8 mouse cellular contexts compared by ENCODE assay signal in the genomic region with DNA sequence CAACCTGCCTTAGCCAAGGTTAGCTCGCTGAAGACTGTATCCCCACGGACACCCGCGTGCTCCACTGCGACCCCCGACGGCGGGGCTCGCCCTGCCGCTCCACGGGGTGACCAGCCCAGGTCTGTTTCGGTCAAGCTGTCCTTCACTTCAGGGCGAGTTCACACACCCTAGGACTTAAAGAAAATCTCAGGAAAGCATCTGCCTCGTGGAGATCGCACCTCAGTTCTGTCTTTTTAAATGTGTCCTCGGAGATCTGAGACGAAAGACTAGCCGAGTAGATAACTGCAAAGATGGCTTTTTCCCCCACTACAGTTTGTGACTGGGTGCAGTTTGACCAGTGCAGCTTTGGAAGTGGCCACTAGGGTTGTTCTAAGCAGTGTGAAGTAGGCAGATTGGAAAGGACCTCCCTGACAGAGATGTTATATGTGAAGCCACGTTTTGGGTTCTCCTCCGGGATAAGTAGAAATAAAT. TPM values are rescaled to one million over a fixed set of nuclear protein-coding genes. Genes with fewer than 3 reads are reported as not detected.
DNase-seq lines count a peak whose midpoint lies in the region; ATAC-seq and TF ChIP-seq lines count a peak whose summit lies in the region.

No protein-coding gene starts in this region.

- H3K27ac ChIP-seq in bone marrow, adult 2 months (ENCODE audit: control insufficient read depth, insufficient read depth, low read depth, low read length, poor library complexity): no peak overlapping the region
- peak overlapping the region; percentile 87 for H3K27ac ChIP-seq in forebrain, embryonic 10.5 days
- H3K27ac ChIP-seq in heart, embryonic 14.5 days (replicated peaks in 1 of 2; ENCODE audit: control insufficient read depth in 1 of 2, insufficient read depth in 1 of 2, low read depth in 2 of 2, low read length in 2 of 2): 0 out of 4 replicates have a peak overlapping the region, but pooled peaks of 1 of the 2 experiments have one; percentile 66
- H3K27ac ChIP-seq in kidney, postnatal 0 days: peak overlapping the region; percentile 47; the same call in 1 of the 2 replicates
- peak overlapping the region; percentile 25; the same call in 1 of the 2 replicates for H3K27ac ChIP-seq in liver, adult 2 months (replicated peaks; ENCODE audit: insufficient read depth, low read depth, low read length)

- peak overlapping the region; percentile 67 for H3K4me2 ChIP-seq in heart, embryonic 14.5 days (ENCODE audit: low read length)
- peak overlapping the region; percentile 86 for H3K4me2 ChIP-seq in kidney, postnatal 0 days (ENCODE audit: low read length)

- no peak for TF ChIP-seq CTCF in bone marrow, adult 2 months (IDR thresholded peaks at IDR 0.05; ENCODE audit: control insufficient read depth, insufficient read depth, low read length)
- peak; percentile 68 for TF ChIP-seq CTCF in kidney, postnatal 0 days (IDR thresholded peaks at IDR 0.05; ENCODE audit: low read depth)
- peak; percentile 39; the same call in 1 of the 2 replicates for TF ChIP-seq CTCF in liver, adult 2 months (IDR thresholded peaks at IDR 0.05; ENCODE audit: low read depth, low read length)

- no peaks in the 10 kb centered on the region for H3K27me3 ChIP-seq in forebrain, embryonic 10.5 days (ENCODE audit: poor library complexity, severe bottlenecking)
- no peaks in the 10 kb centered on the region for H3K27me3 ChIP-seq in heart, embryonic 14.5 days (ENCODE audit: control insufficient read depth, insufficient read depth, low read length)
- H3K27me3 ChIP-seq in kidney, postnatal 0 days (ENCODE audit: insufficient read depth, low read length): no peaks in the 10 kb centered on the region
- no peaks in the 10 kb centered on the region for H3K27me3 ChIP-seq in liver, adult 2 months (ENCODE audit: control insufficient read depth, insufficient read depth, low read length)

- H3K4me1 ChIP-seq in bone marrow, adult 2 months (ENCODE audit: control insufficient read depth, insufficient read depth, low read length): no peaks in the 10 kb centered on the region
- H3K4me1 ChIP-seq in forebrain, embryonic 10.5 days: peaks cover 14% of the 10 kb centered on the region
- H3K4me1 ChIP-seq in heart, embryonic 14.5 days (ENCODE audit: control insufficient read depth in 2 of 2, insufficient read depth in 2 of 2, low read length in 2 of 2): peaks cover 0 to 3% of the 10 kb centered on the region in 2 experiments; a peak in 3 of 4 replicates
- H3K4me1 ChIP-seq in kidney, postnatal 0 days (replicated peaks; ENCODE audit: insufficient read depth, low read length): peaks cover 3% of the 10 kb centered on the region; the same call in 1 of the 2 replicates
- H3K4me1 ChIP-seq in liver, adult 2 months (ENCODE audit: control insufficient read depth, insufficient read depth, low read length): peaks cover 3% of the 10 kb centered on the region; the same call in 1 of the 2 replicates

- H3K9me3 ChIP-seq in forebrain, embryonic 10.5 days: no peaks in the 10 kb centered on the region
- no peaks in the 10 kb centered on the region for H3K9me3 ChIP-seq in heart, embryonic 14.5 days (ENCODE audit: control insufficient read depth, low read length)
- no peaks in the 10 kb centered on the region for H3K9me3 ChIP-seq in kidney, postnatal 0 days (replicated peaks; ENCODE audit: low read length)

- no peak for TF ChIP-seq POLR2A in bone marrow, adult 2 months (IDR thresholded peaks at IDR 0.05; ENCODE audit: borderline replicate concordance, control insufficient read depth, low read depth, low read length)
- TF ChIP-seq POLR2A in liver, adult 2 months (IDR thresholded peaks at IDR 0.05; ENCODE audit: extremely low read depth, insufficient read depth, low read length): no peak

- no peaks in the 10 kb centered on the region; the same call in 1 of the 2 replicates for H3K79me2 ChIP-seq in liver, adult 2 months (ENCODE audit: control insufficient read depth, insufficient read depth, low read length)

- peak overlapping the region; percentile 80 for H3K9ac ChIP-seq in heart, embryonic 14.5 days (ENCODE audit: low read length)
- H3K9ac ChIP-seq in kidney, postnatal 0 days (ENCODE audit: low read depth, low read length): peak overlapping the region; percentile 69
- H3K9ac ChIP-seq in liver, adult 2 months (ENCODE audit: low read depth, low read length): peak overlapping the region; percentile 82

- peak overlapping the region; percentile 75 for H3K4me3 ChIP-seq in bone marrow, adult 2 months (replicated peaks; ENCODE audit: control insufficient read depth, low read depth, low read length)
- peak overlapping the region; percentile 77 for H3K4me3 ChIP-seq in forebrain, embryonic 10.5 days
- H3K4me3 ChIP-seq in heart, embryonic 14.5 days (ENCODE audit: control insufficient read depth in 1 of 2, insufficient read depth in 1 of 2, low read depth in 1 of 2, low read length in 2 of 2): peak overlapping the region; percentile 67 to 72
- H3K4me3 ChIP-seq in kidney, postnatal 0 days (replicated peaks; ENCODE audit: low read depth, low read length): peak overlapping the region; percentile 74
- peak overlapping the region; percentile 84 for H3K4me3 ChIP-seq in liver, adult 2 months (ENCODE audit: insufficient read depth, low read depth, low read length)

- ATAC-seq in heart, embryonic 14.5 days (ENCODE audit: insufficient number of reproducible peaks, insufficient read depth, low FRiP score, low read depth): no peak
- peak; percentile 47; the same call in 1 of the 2 replicates for ATAC-seq in kidney, postnatal 0 days (replicated peaks; ENCODE audit: low FRiP score, low read depth)

- no peaks in the 10 kb centered on the region for H3K36me3 ChIP-seq in forebrain, embryonic 10.5 days (replicated peaks)
- H3K36me3 ChIP-seq in heart, embryonic 14.5 days (ENCODE audit: control insufficient read depth, insufficient read depth, low read length): no peaks in the 10 kb centered on the region
- H3K36me3 ChIP-seq in kidney, postnatal 0 days (ENCODE audit: insufficient read depth, low read length): no peaks in the 10 kb centered on the region
- H3K36me3 ChIP-seq in liver, adult 2 months (ENCODE audit: control insufficient read depth, insufficient read depth, low read length): no peaks in the 10 kb centered on the region

- peak; percentile 58 for DNase-seq in CD4-positive, CD25-positive, alpha-beta regulatory T cell, adult 2 months (ENCODE audit: low read depth, low spot score)
- DNase-seq in forebrain, embryonic 10.5 days (ENCODE audit: extremely low spot score, low spot score): peak; percentile 60
- peak; percentile 85 for DNase-seq in kidney, postnatal 0 days (ENCODE audit: low spot score)
- DNase-seq in liver, adult 2 months (ENCODE audit: extremely low read depth, low read depth, low spot score): peak; percentile 69
- peak; percentile 10 to 36 for DNase-seq in monocyte, adult 2 months (ENCODE audit: low read depth in 1 of 2, low spot score in 2 of 2)
- DNase-seq in spleen, postnatal 36 days (ENCODE audit: low spot score in 2 of 2): peak; percentile 6 to 7

- WGBS in bone marrow, adult 2 months: 4% methylated on average over 20 of the region's 20 CpGs
- 4% methylated on average over 20 of the region's 20 CpGs for WGBS in forebrain, embryonic 10.5 days
- WGBS in heart, embryonic 14.5 days: 3% methylated on average over 20 of the region's 20 CpGs
- 2% methylated on average over 20 of the region's 20 CpGs for WGBS in kidney, postnatal 0 days
- WGBS in liver, adult 2 months: 2% methylated on average over 20 of the region's 20 CpGs

RNA-seq across cellular contexts. Expression of gene Prkn, which starts 0.6 kb away (rescaled TPM):
- 0.50 and 2.5 TPM in 2 replicates for polyA plus RNA-seq in bone marrow, adult 2 months (2011; ENCODE audit: insufficient read depth, insufficient read length, low replicate concordance, missing spikeins)
- 0.77 and 0.81 TPM in 2 replicates for polyA plus RNA-seq in forebrain, embryonic 10.5 days (2016; fragmentation: Nextera tagmentation; extraction: Ambion mirVana)
- polyA plus RNA-seq in heart, embryonic 14.5 days (2014; fragmentation: Nextera tagmentation; extraction: Ambion mirVana): 2.9 and 3.5 TPM in 2 replicates
- polyA plus RNA-seq in kidney, postnatal 0 days (2015; fragmentation: Nextera tagmentation; extraction: Ambion mirVana): 3.6 and 4.0 TPM in 2 replicates
- total RNA-seq in liver, adult 2 months (2014; rRNA removed): 8.9 and 10.1 TPM in 2 replicates
- 2.5 TPM in 2 replicates for polyA plus RNA-seq in liver, adult 2 months (2012; rRNA removed)

RNA-seq across cellular contexts. Expression of gene Pacrg, which starts 0.7 kb away (rescaled TPM):
- not detected in 2 replicates for polyA plus RNA-seq in bone marrow, adult 2 months (2011; ENCODE audit: insufficient read depth, insufficient read length, low replicate concordance, missing spikeins)
- polyA plus RNA-seq in forebrain, embryonic 10.5 days (2016; fragmentation: Nextera tagmentation; extraction: Ambion mirVana): 2.3 and 2.6 TPM in 2 replicates
- 1.0 and 1.2 TPM in 2 replicates for polyA plus RNA-seq in heart, embryonic 14.5 days (2014; fragmentation: Nextera tagmentation; extraction: Ambion mirVana)
- polyA plus RNA-seq in kidney, postnatal 0 days (2015; fragmentation: Nextera tagmentation; extraction: Ambion mirVana): 3.1 and 4.1 TPM in 2 replicates
- not detected in 2 replicates for total RNA-seq in liver, adult 2 months (2014; rRNA removed)
- not detected in 2 replicates for polyA plus RNA-seq in liver, adult 2 months (2012; rRNA removed)

Comparison
In these comparisons a context has a peak if more than half of its experiments do, and no peak if none do; other contexts are left out.
1. DNase-seq: peak in every context shown above with its lines; median percentile 85 in kidney, postnatal 0 days; 69 in liver, adult 2 months; 60 in forebrain, embryonic 10.5 days; 58 in CD4-positive, CD25-positive, alpha-beta regulatory T cell, adult 2 months; 23 in monocyte, adult 2 months; 6 in spleen, postnatal 36 days.